Mouse (Mus musculus) MEL (cell line): ENCODE results near the gene Phf20.

Experiments used
- CHD2 ChIP-seq: IDR thresholded peaks from 2 replicates; pipeline ENCODE4 v1.6.1; 2011; ENCODE audit warnings: low read length, improper control_type of control experiment
- CTCF ChIP-seq, 3 experiments: IDR thresholded peaks in 2 of 3; conservative IDR thresholded peaks in 1 of 3; 2 replicates each; pipeline ENCODE4 v1.5.1; 2011 to 2012; ENCODE audit warnings: low read length in 3 of 3, low read depth in 2 of 3, mild to moderate bottlenecking in 2 of 3, improper control_type of control experiment in 1 of 3, inconsistent platforms in 1 of 3, mixed read lengths in 1 of 3, moderate library complexity in 1 of 3; ENCODE audit not compliant: control insufficient read depth in 1 of 3, insufficient read depth in 1 of 3, poor library complexity in 1 of 3, severe bottlenecking in 1 of 3
- E2F4 ChIP-seq: IDR thresholded peaks from 2 replicates; pipeline ENCODE4 v1.6.1; 2011; ENCODE audit warnings: low read depth, low read length, improper control_type of control experiment, borderline replicate concordance
- EP300 ChIP-seq, 2 experiments: IDR thresholded peaks; 2 replicates each; pipeline ENCODE4 v1.6.1; 2011; ENCODE audit warnings: improper control_type of control experiment in 2 of 2, low read length in 2 of 2, low read depth in 1 of 2, mild to moderate bottlenecking in 1 of 2
- ETS1 ChIP-seq: IDR thresholded peaks from 2 replicates; pipeline ENCODE4 v1.6.1; 2012; ENCODE audit warnings: low read depth, mild to moderate bottlenecking, inconsistent platforms, low read length, improper control_type of control experiment, moderate library complexity
- GABPA ChIP-seq: IDR thresholded peaks from 2 replicates; pipeline ENCODE4 v1.6.1; 2012; ENCODE audit warnings: low read depth, mild to moderate bottlenecking, inconsistent platforms, low read length, improper control_type of control experiment, moderate library complexity
- GATA1 ChIP-seq: IDR thresholded peaks from 2 replicates; pipeline ENCODE4 v1.6.1; 2011; ENCODE audit warnings: low read depth, low read length, improper control_type of control experiment
- MAFK ChIP-seq: IDR thresholded peaks from 2 replicates; pipeline ENCODE4 v1.6.1; 2011; ENCODE audit warnings: low read depth, mild to moderate bottlenecking, low read length, improper control_type of control experiment, borderline replicate concordance
- MEF2A ChIP-seq: IDR thresholded peaks from 2 replicates; pipeline ENCODE4 v1.6.1; 2014; ENCODE audit warnings: low read depth, mild to moderate bottlenecking, inconsistent platforms, low read length, improper control_type of control experiment; ENCODE audit not compliant: poor library complexity, insufficient replicate concordance, severe bottlenecking; ENCODE audit errors: extremely low read depth
- POLR2A ChIP-seq, 2 experiments: IDR thresholded peaks; 2 replicates each; pipeline ENCODE4 v1.6.1; 2011 to 2012; ENCODE audit warnings: low read length in 2 of 2, mild to moderate bottlenecking in 2 of 2, control low read depth in 1 of 2, improper control_type of control experiment in 1 of 2, low read depth in 1 of 2, moderate library complexity in 1 of 2; ENCODE audit not compliant: control insufficient read depth in 1 of 2, insufficient read depth in 1 of 2, poor library complexity in 1 of 2
- RCOR1 ChIP-seq: IDR thresholded peaks from 2 replicates; pipeline ENCODE4 v1.6.1; 2012; ENCODE audit warnings: low read depth, mild to moderate bottlenecking, inconsistent platforms, low read length, improper control_type of control experiment
- SIN3A ChIP-seq: IDR thresholded peaks from 2 replicates; pipeline ENCODE4 v1.6.1; 2012; ENCODE audit warnings: low read length, improper control_type of control experiment, inconsistent platforms
- TBP ChIP-seq: IDR thresholded peaks from 2 replicates; pipeline ENCODE4 v1.8.0; 2011; ENCODE audit warnings: low read depth, low read length, improper control_type of control experiment
- ZC3H11A ChIP-seq: IDR thresholded peaks from 2 replicates; pipeline ENCODE4 v1.6.1; 2012; ENCODE audit warnings: low read depth, mild to moderate bottlenecking, inconsistent platforms, low read length, improper control_type of control experiment

DNA sequence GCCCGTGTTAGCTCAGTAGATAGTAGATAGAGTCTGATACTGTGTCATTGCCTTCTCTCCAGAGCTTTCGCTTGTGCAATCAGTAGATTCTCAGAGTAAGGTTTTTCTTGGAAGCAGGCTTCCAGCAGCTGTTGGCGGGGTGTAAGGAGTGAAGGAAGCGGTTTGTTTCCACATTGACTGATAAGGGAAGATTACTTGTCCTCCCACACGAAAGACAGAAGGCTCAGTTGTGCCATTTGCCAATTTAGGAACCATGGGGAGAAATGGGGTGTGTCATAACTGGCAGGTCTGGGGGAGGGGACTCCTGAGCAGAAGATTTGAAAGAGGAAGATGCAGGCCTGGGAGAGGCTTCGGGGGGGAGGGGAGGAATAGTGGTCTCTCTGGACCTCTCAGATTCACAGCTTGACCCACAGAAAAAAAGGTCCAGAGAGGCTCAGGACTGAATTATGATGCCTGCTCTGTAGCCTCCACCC lies 127.9 kb downstream of the Phf20 start:
- TF ChIP-seq GABPA: no peak
- no peak for TF ChIP-seq POLR2A (IDR thresholded peaks at IDR 0.05; ENCODE audit: control insufficient read depth in 1 of 2, insufficient read depth in 1 of 2, low read depth in 1 of 2, low read length in 2 of 2, poor library complexity in 1 of 2)
- TF ChIP-seq CTCF (IDR thresholded peaks at IDR 0.05 in 2 of 3, conservative IDR thresholded peaks at IDR 0.05 in 1 of 3; ENCODE audit: control insufficient read depth in 1 of 3, insufficient read depth in 1 of 3, low read depth in 2 of 3, low read length in 3 of 3, poor library complexity in 1 of 3, severe bottlenecking in 1 of 3): no peak
- TF ChIP-seq EP300 (IDR thresholded peaks at IDR 0.05; ENCODE audit: low read depth in 1 of 2, low read length in 2 of 2): peak; percentile 85 to 97
- peak; percentile 97 for TF ChIP-seq ETS1
- TF ChIP-seq MEF2A: peak; percentile 56; the same call in 1 of the 2 replicates
- TF ChIP-seq CHD2: peak; percentile 78
- no peak for TF ChIP-seq TBP
- TF ChIP-seq E2F4: no peak
- TF ChIP-seq RCOR1: peak; percentile 97
- peak; percentile 90 for TF ChIP-seq GATA1
- no peak for TF ChIP-seq MAFK
- no peak for TF ChIP-seq ZC3H11A
- peak; percentile 87 for TF ChIP-seq SIN3A
